ENCODE assay signal across 16 mouse cellular contexts in genomic region chr7:35640072-35640471, GRCm38 (mm10). TPM values are rescaled to one million over a fixed set of nuclear protein-coding genes. Genes with fewer than 3 reads are reported as not detected.
"Had no signal": no experiment of that assay in that cellular context is flagged by ENCODE, and none has a peak within 500 bp of the region (broad histone marks: within the 10 kb centered on the region; RNA-seq: fewer than 3 reads in every experiment).

No protein-coding gene starts in this region.

- H3K4me3 ChIP-seq: neural tube, embryonic 13.5 days; neural tube, embryonic 15.5 days; stomach, embryonic 15.5 days had no signal

- H3K4me2 ChIP-seq: neural tube, embryonic 13.5 days; neural tube, embryonic 15.5 days; stomach, embryonic 15.5 days had no signal

- H3K4me1 ChIP-seq: neural tube, embryonic 13.5 days; neural tube, embryonic 15.5 days; stomach, embryonic 15.5 days had no signal

- DNase-seq: retina, postnatal 1 day; right cerebral cortex, adult 18-20 months; right cerebral cortex, postnatal 14 days; right cerebral cortex, postnatal 25 days; right cerebral cortex, postnatal 4 days; spleen, adult 18-20 months; thymus, adult 18-20 months; thymus, adult 2 months; thymus, postnatal 14 days; thymus, postnatal 25 days; thymus, postnatal 36 days; thymus, postnatal 4 days had no signal

- H3K27ac ChIP-seq: neural tube, embryonic 13.5 days; neural tube, embryonic 15.5 days; stomach, embryonic 15.5 days had no signal

- H3K27me3 ChIP-seq: neural tube, embryonic 13.5 days; neural tube, embryonic 15.5 days; stomach, embryonic 15.5 days had no signal

- H3K9ac ChIP-seq: neural tube, embryonic 13.5 days; neural tube, embryonic 15.5 days; stomach, embryonic 15.5 days had no signal

- H3K9me3 ChIP-seq: neural tube, embryonic 13.5 days; neural tube, embryonic 15.5 days; stomach, embryonic 15.5 days had no signal

RNA-seq across cellular contexts. Expression of gene Rgs9bp, which starts 54.7 kb away (rescaled TPM):
- total RNA-seq: neutrophil, adult 5-6 weeks had no signal
